ENCODE assay signal across 17 mouse cellular contexts in genomic region chr11:119432706-119433105, GRCm38 (mm10). TPM values are rescaled to one million over a fixed set of nuclear protein-coding genes. Genes with fewer than 3 reads are reported as not detected.
A peak's percentile ranks its signal among the peaks of the same experiment; 100 is the strongest.
DNase-seq lines count a peak whose midpoint lies in the region; ATAC-seq lines count a peak whose summit lies in the region.
"Had no signal": no experiment of that assay in that cellular context is flagged by ENCODE, and none has a peak within 500 bp of the region (broad histone marks: within the 10 kb centered on the region; RNA-seq: fewer than 3 reads in every experiment).

No protein-coding gene starts in this region.

- no peaks in the 10 kb centered on the region for H3K9me3 ChIP-seq in forebrain, embryonic 15.5 days
- H3K9me3 ChIP-seq: embryonic facial prominence, embryonic 13.5 days; heart, embryonic 15.5 days; hindbrain, embryonic 12.5 days had no signal

- no peak overlapping the region for H3K4me2 ChIP-seq in forebrain, embryonic 15.5 days (replicated peaks)
- H3K4me2 ChIP-seq: embryonic facial prominence, embryonic 13.5 days; heart, embryonic 15.5 days; hindbrain, embryonic 12.5 days had no signal

- no peak for ATAC-seq in granulocyte monocyte progenitor cell, adult 5-6 weeks (replicated peaks; ENCODE audit: poor library complexity, severe bottlenecking)
- no peak for ATAC-seq in forebrain, embryonic 15.5 days (replicated peaks)
- ATAC-seq: forebrain, embryonic 14.5 days; intestine, embryonic 16.5 days had no signal

- DNase-seq in spleen, postnatal 36 days (ENCODE audit: low spot score in 2 of 2): peak; percentile 17 to 27
- DNase-seq in spleen, postnatal 14 days (ENCODE audit: low spot score in 2 of 2): no peak
- DNase-seq in cerebellum, adult 8-10 months: peak; percentile 15
- DNase-seq in layer of hippocampus, postnatal 36 days: peak; percentile 10 to 18
- DNase-seq in lung, postnatal 14 days: no peak
- no peak for DNase-seq in kidney, adult 8-10 months
- DNase-seq: gastrocnemius, postnatal 25 days; lung, postnatal 10 days; midbrain, embryonic 14.5 days; thymus, adult 2 months had no signal

- H3K9ac ChIP-seq in forebrain, embryonic 15.5 days (replicated peaks): no peak overlapping the region
- H3K9ac ChIP-seq: embryonic facial prominence, embryonic 13.5 days; heart, embryonic 15.5 days; hindbrain, embryonic 12.5 days had no signal

- no peak overlapping the region for H3K27ac ChIP-seq in forebrain, embryonic 15.5 days (replicated peaks)
- H3K27ac ChIP-seq: embryonic facial prominence, embryonic 13.5 days; heart, embryonic 15.5 days; hindbrain, embryonic 12.5 days had no signal

- no peaks in the 10 kb centered on the region for H3K27me3 ChIP-seq in forebrain, embryonic 15.5 days
- H3K27me3 ChIP-seq: embryonic facial prominence, embryonic 13.5 days; heart, embryonic 15.5 days had no signal

- no peaks in the 10 kb centered on the region for H3K36me3 ChIP-seq in forebrain, embryonic 15.5 days
- H3K36me3 ChIP-seq: hindbrain, embryonic 12.5 days had no signal

- H3K4me3 ChIP-seq in forebrain, embryonic 15.5 days: no peak overlapping the region
- H3K4me3 ChIP-seq: embryonic facial prominence, embryonic 13.5 days; heart, embryonic 15.5 days; hindbrain, embryonic 12.5 days had no signal

- peaks cover 7% of the 10 kb centered on the region for H3K4me1 ChIP-seq in forebrain, embryonic 15.5 days

- WGBS in forebrain, embryonic 15.5 days: 87% methylated on average over 7 of the region's 7 CpGs

RNA-seq across cellular contexts. Expression of gene Rnf213, which starts 39.8 kb away (rescaled TPM):
- 1 to 10 TPM; 3.4 to 4.0 TPM for total RNA-seq in layer of hippocampus, postnatal 36 days (2021)
- total RNA-seq in granulocyte monocyte progenitor cell, adult 5-6 weeks (2014; fragmentation: Nextera tagmentation): 57.7 and 58.1 TPM in 2 replicates
- total RNA-seq in granulocyte monocyte progenitor cell, adult 5-6 weeks (2017): 40.5 and 45.5 TPM in 2 replicates
- polyA plus RNA-seq in forebrain, embryonic 15.5 days (2015; fragmentation: Nextera tagmentation; extraction: Ambion mirVana): 0.75 and 1.4 TPM in 2 replicates

RNA-seq across cellular contexts. Expression of gene Endov, which starts 58.4 kb away (rescaled TPM):
- total RNA-seq in layer of hippocampus, postnatal 36 days (2021): 10 to 100 TPM; 29.7 to 32.4 TPM
- 5.5 and 10.3 TPM in 2 replicates for total RNA-seq in granulocyte monocyte progenitor cell, adult 5-6 weeks (2014; fragmentation: Nextera tagmentation)
- total RNA-seq in granulocyte monocyte progenitor cell, adult 5-6 weeks (2017): 14.2 and 21.0 TPM in 2 replicates
- polyA plus RNA-seq in forebrain, embryonic 15.5 days (2015; fragmentation: Nextera tagmentation; extraction: Ambion mirVana): 17.3 and 18.5 TPM in 2 replicates

Comparison
In these comparisons a context has a peak if more than half of its experiments do, and no peak if none do; other contexts are left out.
1. DNase-seq: peak in spleen, postnatal 36 days (2 of 2), cerebellum, adult 8-10 months (single experiment) and layer of hippocampus, postnatal 36 days (2 of 2); none in spleen, postnatal 14 days (0 of 2), lung, postnatal 14 days (single experiment) and kidney, adult 8-10 months (0 of 2).
2. RNA of gene Rnf213, which starts 39.8 kb away (total RNA-seq): 40.5 to 58.1 TPM in granulocyte monocyte progenitor cell, adult 5-6 weeks; 3.4 to 4.0 TPM in layer of hippocampus, postnatal 36 days; every median in the first group is over 4 times any median in the second.